Mouse (Mus musculus) MEL (cell line): ENCODE data around the gene Gm19668. TPM values are rescaled to one million over a fixed set of nuclear protein-coding genes. Genes with fewer than 3 reads are reported as not detected.
"Not testable (repeated sequence)": the region's sequence is repeated elsewhere in the genome, so short reads cannot be mapped to it uniquely, and the experiment has no call there.

Experiments used
- DNase-seq: peaks from one replicate; pipeline ENCODE4 v3.0.0; 2011; ENCODE audit warnings: low read depth, low spot score
- H3K27ac ChIP-seq: 2 replicates; pipeline ENCODE4 v1.5.1; 2012; ENCODE audit warnings: low read depth, mild to moderate bottlenecking, control low read depth, low read length, moderate library complexity; ENCODE audit not compliant: control insufficient read depth
- H3K27me3 ChIP-seq, 2 experiments: fragments of 150-350 bp in 1 of 2; sonication (generic) in 1 of 2; 2 replicates each; pipeline ENCODE4 v1.6.1; 2012; ENCODE audit warnings: low read length in 2 of 2, mild to moderate bottlenecking in 2 of 2, improper control_type of control experiment in 1 of 2, moderate library complexity in 1 of 2; ENCODE audit not compliant: insufficient read depth in 2 of 2, control insufficient read depth in 1 of 2
- H3K36me3 ChIP-seq, 2 experiments: 2 replicates each; pipeline ENCODE4 v1.6.1; 2012 to 2014; ENCODE audit warnings: low read length in 2 of 2, improper control_type of control experiment in 1 of 2, inconsistent platforms in 1 of 2, mild to moderate bottlenecking in 1 of 2; ENCODE audit not compliant: insufficient read depth in 2 of 2, control insufficient read depth in 1 of 2
- H3K4me1 ChIP-seq, 2 experiments: fragments of 150-350 bp in 1 of 2; sonication (generic) in 1 of 2; 2 replicates each; pipeline ENCODE4 v1.6.1; 2012; ENCODE audit warnings: low read length in 2 of 2, improper control_type of control experiment in 1 of 2, mild to moderate bottlenecking in 1 of 2; ENCODE audit not compliant: insufficient read depth in 2 of 2, control insufficient read depth in 1 of 2
- H3K4me3 ChIP-seq, 2 experiments: fragments of 150-350 bp in 1 of 2; sonication (generic) in 1 of 2; 2 replicates each; pipeline ENCODE4 v1.5.1; 2012; ENCODE audit warnings: low read depth in 2 of 2, low read length in 2 of 2, mild to moderate bottlenecking in 2 of 2, moderate library complexity in 2 of 2, control low read depth in 1 of 2, improper control_type of control experiment in 1 of 2; ENCODE audit not compliant: control insufficient read depth in 1 of 2, insufficient read depth in 1 of 2
- H3K79me2 ChIP-seq: 2 replicates; pipeline ENCODE4 v1.6.1; 2012; ENCODE audit warnings: mild to moderate bottlenecking, low read length, moderate library complexity; ENCODE audit not compliant: control insufficient read depth, poor library complexity, insufficient read depth
- H3K9ac ChIP-seq: 2 replicates; pipeline ENCODE4 v1.6.1; 2012; ENCODE audit warnings: low read depth, mild to moderate bottlenecking, control low read depth, low read length, moderate library complexity; ENCODE audit not compliant: control insufficient read depth, poor library complexity, severe bottlenecking
- H3K9me3 ChIP-seq: fragments of 150-350 bp; sonication (generic); replicated peaks from 2 replicates; pipeline ENCODE4 v1.6.1; 2012; ENCODE audit warnings: mild to moderate bottlenecking, low read length, improper control_type of control experiment, moderate library complexity; ENCODE audit not compliant: insufficient read depth
- CHD2 ChIP-seq: IDR thresholded peaks from 2 replicates; pipeline ENCODE4 v1.6.1; 2011; ENCODE audit warnings: low read length, improper control_type of control experiment
- CTCF ChIP-seq, 3 experiments: IDR thresholded peaks in 2 of 3; conservative IDR thresholded peaks in 1 of 3; 2 replicates each; pipeline ENCODE4 v1.5.1; 2011 to 2012; ENCODE audit warnings: low read length in 3 of 3, low read depth in 2 of 3, mild to moderate bottlenecking in 2 of 3, improper control_type of control experiment in 1 of 3, inconsistent platforms in 1 of 3, mixed read lengths in 1 of 3, moderate library complexity in 1 of 3; ENCODE audit not compliant: control insufficient read depth in 1 of 3, insufficient read depth in 1 of 3, poor library complexity in 1 of 3, severe bottlenecking in 1 of 3
- E2F4 ChIP-seq: IDR thresholded peaks from 2 replicates; pipeline ENCODE4 v1.6.1; 2011; ENCODE audit warnings: low read depth, low read length, improper control_type of control experiment, borderline replicate concordance
- MEF2A ChIP-seq: IDR thresholded peaks from 2 replicates; pipeline ENCODE4 v1.6.1; 2014; ENCODE audit warnings: low read depth, mild to moderate bottlenecking, inconsistent platforms, low read length, improper control_type of control experiment; ENCODE audit not compliant: poor library complexity, insufficient replicate concordance, severe bottlenecking; ENCODE audit errors: extremely low read depth
- MYB ChIP-seq: IDR thresholded peaks from 2 replicates; pipeline ENCODE4 v1.6.1; 2011; ENCODE audit warnings: mild to moderate bottlenecking, low read depth, low read length, improper control_type of control experiment
- MYC ChIP-seq: IDR thresholded peaks from 2 replicates; pipeline ENCODE4 v1.6.1; 2011; ENCODE audit warnings: low read depth, mild to moderate bottlenecking, low read length, improper control_type of control experiment, moderate library complexity
- POLR2A ChIP-seq, 2 experiments: IDR thresholded peaks; 2 replicates each; pipeline ENCODE4 v1.6.1; 2011 to 2012; ENCODE audit warnings: low read length in 2 of 2, mild to moderate bottlenecking in 2 of 2, control low read depth in 1 of 2, improper control_type of control experiment in 1 of 2, low read depth in 1 of 2, moderate library complexity in 1 of 2; ENCODE audit not compliant: control insufficient read depth in 1 of 2, insufficient read depth in 1 of 2, poor library complexity in 1 of 2
- RAD21 ChIP-seq: IDR thresholded peaks from 2 replicates; pipeline ENCODE4 v1.6.1; 2011; ENCODE audit warnings: mild to moderate bottlenecking, low read depth, low read length, improper control_type of control experiment
- SMC3 ChIP-seq: IDR thresholded peaks from 2 replicates; pipeline ENCODE4 v1.6.1; 2011; ENCODE audit warnings: low read depth, low read length, improper control_type of control experiment
- USF1 ChIP-seq: IDR thresholded peaks from 2 replicates; pipeline ENCODE4 v1.6.1; 2014; ENCODE audit warnings: low read depth, mild to moderate bottlenecking, inconsistent platforms, low read length, improper control_type of control experiment, moderate library complexity
- ZC3H11A ChIP-seq: IDR thresholded peaks from 2 replicates; pipeline ENCODE4 v1.6.1; 2012; ENCODE audit warnings: low read depth, mild to moderate bottlenecking, inconsistent platforms, low read length, improper control_type of control experiment
- ZMIZ1 ChIP-seq: IDR thresholded peaks from 2 replicates; pipeline ENCODE4 v1.6.1; 2012; ENCODE audit warnings: low read depth, mild to moderate bottlenecking, inconsistent platforms, low read length, improper control_type of control experiment, moderate library complexity
- ZNF384 ChIP-seq: IDR thresholded peaks from 2 replicates; pipeline ENCODE4 v1.6.1; 2012; ENCODE audit warnings: low read depth, mild to moderate bottlenecking, inconsistent platforms, low read length, improper control_type of control experiment
- polyA plus RNA-seq, 2 experiments: library from polyadenylated mRNA; stranded (reverse) in 1 of 2; unstranded in 1 of 2; fragments of >175 nt in 1 of 2; fragments of >200 nt in 1 of 2; gene quantifications; 2 replicates each; pipeline versions ENCODE4 v1.2.1 to v1.2.4; 2012; ENCODE audit warnings: low replicate concordance in 2 of 2, low read depth in 1 of 2; ENCODE audit not compliant: insufficient read length in 2 of 2, insufficient read depth in 1 of 2, missing spikeins in 1 of 2
- total RNA-seq: library from RNA; depleted of rRNA; stranded (reverse); fragments of 300-350 nt; gene quantifications from 2 replicates; pipeline ENCODE4 v1.2.3, GENCODE M21; 2012

The Gm19668 gene
- total and polyA plus RNA-seq, 3 experiments = not detected

DNA sequence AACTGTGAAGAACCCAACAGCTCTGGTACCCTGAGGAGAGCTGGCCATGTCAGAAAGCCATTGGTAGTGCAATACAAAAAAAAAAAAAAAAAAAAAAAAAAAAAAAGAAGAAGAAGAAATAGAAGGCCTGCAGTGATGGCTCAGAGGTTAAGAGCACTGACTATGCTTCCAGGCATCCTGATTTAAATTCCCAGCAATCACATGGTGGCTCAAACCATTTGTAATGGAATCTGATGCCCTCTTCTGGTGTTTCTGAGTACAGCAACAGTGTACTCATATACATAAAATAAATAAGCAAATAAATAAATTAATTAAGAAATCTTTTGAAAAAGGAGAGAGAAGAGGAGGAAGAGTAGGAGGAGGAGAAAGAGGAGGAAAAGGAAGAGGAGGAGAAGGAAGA is 45.5 kb downstream of the Gm19668 start:
- H3K4me3 ChIP-seq = no peak overlapping the region
- H3K27ac ChIP-seq = no peak overlapping the region
- H3K9ac ChIP-seq = no peak overlapping the region
- TF ChIP-seq CHD2 (no peak), POLR2A (IDR thresholded peaks at IDR 0.05; ENCODE audit: control insufficient read depth in 1 of 2, insufficient read depth in 1 of 2, low read depth in 1 of 2, low read length in 2 of 2, poor library complexity in 1 of 2) (no peak), ZNF384 (0 out of 2 replicates have a peak, but pooled peaks have one; percentile 20), CTCF (IDR thresholded peaks at IDR 0.05 in 2 of 3, conservative IDR thresholded peaks at IDR 0.05 in 1 of 3; ENCODE audit: control insufficient read depth in 1 of 3, insufficient read depth in 1 of 3, low read depth in 2 of 3, low read length in 3 of 3, poor library complexity in 1 of 3, severe bottlenecking in 1 of 3) (peak; percentile 2 to 50 (median 12); a peak in 3 of 6 replicates), ZMIZ1 (no peak), USF1 (0 out of 2 replicates have a peak, but pooled peaks have one; percentile 18), MYB (no peak), ZC3H11A (peak; percentile 60), RAD21 (peak; percentile 63), E2F4 (no peak), MEF2A (no peak), SMC3 (peak; percentile 59)
- DNase-seq = peak; percentile 30
- H3K79me2 ChIP-seq = no peaks in the 10 kb centered on the region
- H3K4me1 ChIP-seq = no peaks in the 10 kb centered on the region
- H3K36me3 ChIP-seq = no peaks in the 10 kb centered on the region
- peaks cover 0 to 5% of the 10 kb centered on the region in 2 experiments; a peak in 3 of 4 replicates for H3K27me3 ChIP-seq
- H3K9me3 ChIP-seq = no peaks in the 10 kb centered on the region

DNA sequence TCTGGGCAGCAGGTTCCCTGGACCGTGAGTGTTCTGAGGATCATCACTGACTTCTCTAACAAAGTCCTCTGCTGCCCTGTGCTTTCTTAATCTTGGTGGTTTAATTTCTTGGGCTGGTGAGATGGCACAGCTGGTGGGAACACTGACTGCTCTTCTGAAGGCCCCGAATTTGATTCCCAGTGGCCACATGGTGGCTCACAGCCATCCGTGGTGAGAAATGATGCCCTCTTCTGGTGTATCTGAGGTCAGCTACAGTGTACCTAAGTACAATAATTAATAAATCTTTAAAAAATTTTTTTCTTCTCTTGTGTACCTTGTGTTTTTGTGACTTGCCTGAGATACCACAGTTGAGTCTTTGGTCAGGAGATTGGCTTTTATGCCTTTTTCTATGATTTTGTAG is 46.6 kb downstream of the Gm19668 start:
- H3K4me1 ChIP-seq, H3K79me2 ChIP-seq, H3K4me3 ChIP-seq, H3K27ac ChIP-seq, H3K9me3 ChIP-seq, H3K36me3 ChIP-seq, H3K9ac ChIP-seq, H3K27me3 ChIP-seq: not testable (repeated sequence)
- peak; percentile 44 for DNase-seq
- peak; percentile 13 to 68 (median 56); a peak in 5 of 6 replicates for TF ChIP-seq CTCF (IDR thresholded peaks at IDR 0.05 in 2 of 3, conservative IDR thresholded peaks at IDR 0.05 in 1 of 3; ENCODE audit: control insufficient read depth in 1 of 3, insufficient read depth in 1 of 3, low read depth in 2 of 3, low read length in 3 of 3, poor library complexity in 1 of 3, severe bottlenecking in 1 of 3)
- peak; percentile 65 for TF ChIP-seq SMC3
- TF ChIP-seq MYC = 0 out of 2 replicates have a peak, but pooled peaks have one; percentile 33
- peak; percentile 22 for TF ChIP-seq RAD21
- peak; percentile 36 for TF ChIP-seq ZC3H11A

GRCm38 (mm10) chr10:77751254-77751653 is 47.7 kb downstream of the Gm19668 start, which contains the start of gene Gm9736:
Gene Gm9736, minus strand, starts transcription at chr10:77751354.
- not testable (repeated sequence) for H3K9ac ChIP-seq, H3K79me2 ChIP-seq, DNase-seq, H3K36me3 ChIP-seq, H3K4me1 ChIP-seq, H3K9me3 ChIP-seq, H3K27ac ChIP-seq, H3K4me3 ChIP-seq, H3K27me3 ChIP-seq

DNA sequence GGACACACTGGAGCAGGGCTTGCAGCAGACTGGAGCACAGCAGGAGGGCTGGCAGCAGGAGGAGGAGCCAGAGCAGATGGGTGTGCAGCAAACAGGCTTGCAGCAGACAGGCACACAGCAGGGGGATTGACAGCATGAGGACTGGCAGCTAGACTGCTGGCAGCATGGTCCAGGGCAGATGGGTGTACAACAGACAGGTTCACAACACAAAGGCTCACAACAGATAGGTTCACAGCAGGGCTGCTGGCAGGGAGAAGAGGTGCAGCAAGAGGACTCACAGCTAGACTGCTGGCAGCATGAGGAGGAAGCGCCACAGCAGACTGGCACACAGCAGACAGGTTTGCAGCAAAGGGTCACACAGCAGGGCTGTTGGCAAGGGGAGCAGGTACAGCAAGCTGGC is 48.2 kb downstream of the Gm19668 start:
- H3K9me3 ChIP-seq, H3K27me3 ChIP-seq, H3K79me2 ChIP-seq, H3K36me3 ChIP-seq, H3K9ac ChIP-seq, H3K4me1 ChIP-seq, H3K4me3 ChIP-seq, DNase-seq, H3K27ac ChIP-seq: not testable (repeated sequence)
